Mouse (Mus musculus) stomach, postnatal 0 days (tissue): Measurements from ENCODE around the gene Reln. TPM values are rescaled to one million over a fixed set of nuclear protein-coding genes. Genes with fewer than 3 reads are reported as not detected.
A peak's percentile ranks its signal among the peaks of the same experiment; 100 is the strongest.

Experiments used
- ATAC-seq: fragments of 200-750 bp; cut with Nextera tagmentation; 2 replicates; pipeline ENCODE4 v1.8.0; 2017; ENCODE audit not compliant: low FRiP score, low TSS enrichment
- DNase-seq: peaks from one replicate; pipeline ENCODE4 v3.0.0-alpha.2; 2016; ENCODE audit warnings: low spot score
- H3K27ac ChIP-seq: fragments of 300-500 bp; sonication (generic); replicated peaks from 2 replicates; pipeline ENCODE4 v1.5.1; 2014; ENCODE audit warnings: mild to moderate bottlenecking, control low read depth
- H3K27me3 ChIP-seq: fragments of 300-500 bp; sonication (generic); 2 replicates; pipeline ENCODE4 v1.6.1; 2014; ENCODE audit warnings: low read length; ENCODE audit not compliant: control insufficient read depth, insufficient read depth
- H3K36me3 ChIP-seq: fragments of 300-500 bp; sonication (generic); 2 replicates; pipeline ENCODE4 v1.6.1; 2014; ENCODE audit warnings: low read length, mixed read lengths; ENCODE audit not compliant: control insufficient read depth, insufficient read depth
- H3K4me1 ChIP-seq: fragments of 300-500 bp; sonication (generic); replicated peaks from 2 replicates; pipeline ENCODE4 v1.6.1; 2014; ENCODE audit warnings: antibody characterized with exemption; ENCODE audit not compliant: control insufficient read depth, insufficient read depth
- H3K4me2 ChIP-seq: fragments of 300-500 bp; sonication (generic); replicated peaks from 2 replicates; pipeline ENCODE4 v1.6.1; 2014; ENCODE audit warnings: low read depth, mild to moderate bottlenecking, control low read depth, moderate library complexity
- H3K4me3 ChIP-seq: fragments of 300-500 bp; sonication (generic); 2 replicates; pipeline ENCODE4 v1.5.1; 2014; ENCODE audit warnings: low read depth, low read length, control low read depth
- H3K9ac ChIP-seq: fragments of 300-500 bp; sonication (generic); 2 replicates; pipeline ENCODE4 v1.6.1; 2014; ENCODE audit warnings: mild to moderate bottlenecking, low read length, control low read depth, mixed read lengths
- H3K9me3 ChIP-seq: fragments of 300-500 bp; sonication (generic); 2 replicates; pipeline ENCODE4 v1.6.1; 2016; ENCODE audit warnings: low read length; ENCODE audit not compliant: control insufficient read depth
- CTCF ChIP-seq: IDR thresholded peaks from 2 replicates; pipeline ENCODE4 v1.5.1; 2016; ENCODE audit warnings: antibody characterized with exemption, low read depth, mild to moderate bottlenecking, moderate library complexity
- EP300 ChIP-seq: optimal IDR thresholded peaks from 2 replicates; pipeline ENCODE3; 2016; ENCODE audit warnings: antibody characterized with exemption
- WGBS: fragments of 180-500 bp; shearing (Covaris S2); extraction: QIAGEN DNeasy Blood & Tissue Kit; methylation state at CpG from one replicate; pipeline ENCODE4 v1.1.7; 2014; 5-methylcytosine and 5-hydroxymethylcytosine counted together
- polyA plus RNA-seq: library from polyadenylated mRNA; unstranded; fragments of >200 nt; fragmentation: Nextera tagmentation; extraction: Ambion mirVana; gene quantifications from 2 replicates; pipeline ENCODE4 v1.2.1, GENCODE M21; 2015

Reln gene
- polyA plus RNA-seq, 1 experiment from 2014 or later = 1.6 TPM

- 72% methylated on average over 20 of the region's 20 CpGs for WGBS
- Histone ChIP-seq H3K27ac (no peak overlapping the region), H3K36me3 (no peaks in the 10 kb centered on the region), H3K4me1 (no peaks in the 10 kb centered on the region), H3K27me3 (no peaks in the 10 kb centered on the region), H3K9me3 (no peaks in the 10 kb centered on the region), H3K9ac (no peak overlapping the region), H3K4me2 (no peak overlapping the region), H3K4me3 (no peak overlapping the region)
- ATAC-seq (no peak), DNase-seq (no peak)
- TF ChIP-seq EP300 (no peak), CTCF (no peak)
These were observed 497.7 kb downstream of the Reln start for GRCm38 (mm10) chr5:21846616-21847290.

- H3K4me3 ChIP-seq = no peak overlapping the region
- DNase-seq = no peak
- TF ChIP-seq EP300 (no peak), CTCF (peak; percentile 57)
- no peak overlapping the region for H3K27ac ChIP-seq
- no peaks in the 10 kb centered on the region for H3K36me3 ChIP-seq
- no peak overlapping the region for H3K4me2 ChIP-seq
- WGBS = 68% methylated on average over 4 of the region's 4 CpGs
- no peak for ATAC-seq
- no peaks in the 10 kb centered on the region for H3K4me1 ChIP-seq
- no peak overlapping the region for H3K9ac ChIP-seq
- H3K9me3 ChIP-seq = no peaks in the 10 kb centered on the region
- no peaks in the 10 kb centered on the region for H3K27me3 ChIP-seq
These were observed 499.8 kb downstream of the Reln start for GRCm38 (mm10) chr5:21844676-21845075.

Other genes with a start within 250 kb of the Reln start
- gene Orc5, start 205.7 kb upstream of the Reln start, polyA plus RNA-seq = 21.2 and 21.6 TPM in 2 replicates